Mouse (Mus musculus) mouse embryonic stem cell (cell line): ENCODE measurements around the gene Lmo7.

Source experiments
- in situ Hi-C, 2 experiments: fragments of 300-500 bp; cut with MboI; formaldehyde crosslinking; loops; 1 replicate in 1 of 2; 3 replicates in 1 of 2; pipeline ENCODE4 v1.14.3; 2019 to 2020; ENCODE audit warnings: low sequenced_read_pairs in 2 of 2, low pct_unique_long_range_greater_than_20kb in 1 of 2, mixed read lengths in 1 of 2; ENCODE audit not compliant: unreplicated experiment in 1 of 2

The Lmo7 gene

GRCm38 (mm10) chr14:101903722-101904121 lies 174.0 kb downstream of the Lmo7 start:
- in situ Hi-C loops = no loop called here

GRCm38 (mm10) chr14:101911983-101912382 lies 182.2 kb downstream of the Lmo7 start:
- in situ Hi-C loops = no loop called here

- in situ Hi-C loops = no loop called here
Measured at GRCm38 (mm10) chr14:101912392-101912791, 182.6 kb downstream of the Lmo7 start.

GRCm38 (mm10) chr14:101914321-101914720 lies 184.6 kb downstream of the Lmo7 start:
- in situ Hi-C loops = no loop called here

GRCm38 (mm10) chr14:101915867-101916266 lies 186.1 kb downstream of the Lmo7 start:
- in situ Hi-C loops = no loop called here

GRCm38 (mm10) chr14:101918471-101918870 lies 188.7 kb downstream of the Lmo7 start:
- in situ Hi-C loops = no loop called here

- in situ Hi-C loops = no loop called here
Measured at GRCm38 (mm10) chr14:101927646-101928244, 198.0 kb downstream of the Lmo7 start.

- in situ Hi-C loops = no loop called here
Measured at GRCm38 (mm10) chr14:101930576-101931447, 201.1 kb downstream of the Lmo7 start.

- in situ Hi-C loops = no loop called here
Measured at GRCm38 (mm10) chr14:101931448-101931750, 201.6 kb downstream of the Lmo7 start.

GRCm38 (mm10) chr14:101933551-101933950 lies 203.8 kb downstream of the Lmo7 start:
- in situ Hi-C loops = no loop called here

- in situ Hi-C loops = no loop called here
Measured at GRCm38 (mm10) chr14:101942971-101943370, 213.2 kb downstream of the Lmo7 start.

- in situ Hi-C loops = no loop called here
Measured at GRCm38 (mm10) chr14:101946711-101947516, 217.2 kb downstream of the Lmo7 start.

- in situ Hi-C loops = no loop called here
Measured at GRCm38 (mm10) chr14:101949114-101949513, 219.4 kb downstream of the Lmo7 start.

GRCm38 (mm10) chr14:101951107-101951506 lies 221.3 kb downstream of the Lmo7 start:
- in situ Hi-C loops = no loop called here

GRCm38 (mm10) chr14:101953793-101954468 lies 224.2 kb downstream of the Lmo7 start:
- in situ Hi-C loops = no loop called here

GRCm38 (mm10) chr14:101964381-101964780 lies 234.6 kb downstream of the Lmo7 start:
- in situ Hi-C loops = no loop called here

- in situ Hi-C loops = no loop called here
Measured at GRCm38 (mm10) chr14:101964956-101965355, 235.2 kb downstream of the Lmo7 start.

- in situ Hi-C loops = no loop called here
Measured at GRCm38 (mm10) chr14:101972764-101973163, 243.0 kb downstream of the Lmo7 start.

- in situ Hi-C loops = no loop called here
Measured at GRCm38 (mm10) chr14:101973171-101973570, 243.4 kb downstream of the Lmo7 start.
